Comparison of ENCODE assay signal across 11 mouse cellular contexts in genomic region chr11:96315344-96315681, GRCm38 (mm10). TPM values are rescaled to one million over a fixed set of nuclear protein-coding genes. Genes with fewer than 3 reads are reported as not detected.
DNase-seq lines count a peak whose midpoint lies in the region; ATAC-seq and TF ChIP-seq lines count a peak whose summit lies in the region.
"Had no signal": no experiment of that assay in that cellular context is flagged by ENCODE, and none has a peak within 500 bp of the region (broad histone marks: within the 10 kb centered on the region; RNA-seq: fewer than 3 reads in every experiment).

No protein-coding gene starts in this region.

- H3K27me3 ChIP-seq in kidney, postnatal 0 days (ENCODE audit: insufficient read depth, low read length) = no peaks in the 10 kb centered on the region
- H3K27me3 ChIP-seq in intestine, embryonic 16.5 days (replicated peaks; ENCODE audit: control insufficient read depth, insufficient read depth, low read length) = no peaks in the 10 kb centered on the region
- no peaks in the 10 kb centered on the region for H3K27me3 ChIP-seq in neural tube, embryonic 12.5 days (replicated peaks)

- H3K4me1 ChIP-seq in kidney, postnatal 0 days (replicated peaks; ENCODE audit: insufficient read depth, low read length) = peaks cover 19% of the 10 kb centered on the region; the same call in 1 of the 2 replicates
- H3K4me1 ChIP-seq in intestine, embryonic 16.5 days (ENCODE audit: control insufficient read depth, insufficient read depth, low read length) = peaks cover 19% of the 10 kb centered on the region
- peaks cover 58% of the 10 kb centered on the region for H3K4me1 ChIP-seq in neural tube, embryonic 12.5 days

- peak overlapping the region; percentile 96 for H3K4me2 ChIP-seq in kidney, postnatal 0 days (ENCODE audit: low read length)
- H3K4me2 ChIP-seq in intestine, embryonic 16.5 days (ENCODE audit: low read depth, low read length) = peak overlapping the region; percentile 79
- peak overlapping the region; percentile 100 for H3K4me2 ChIP-seq in neural tube, embryonic 12.5 days (replicated peaks)

- 0 out of 2 replicates have a peak, but pooled peaks cover 4% of the 10 kb centered on the region for H3K36me3 ChIP-seq in kidney, postnatal 0 days (ENCODE audit: insufficient read depth, low read length)
- no peaks in the 10 kb centered on the region for H3K36me3 ChIP-seq in intestine, embryonic 16.5 days (ENCODE audit: control insufficient read depth, insufficient read depth, low read length)
- H3K36me3 ChIP-seq in neural tube, embryonic 12.5 days = no peaks in the 10 kb centered on the region
- H3K36me3 ChIP-seq: midbrain, embryonic 10.5 days had no signal

- peak; percentile 46 for DNase-seq in adrenal gland, postnatal 14 days
- DNase-seq in adrenal gland, postnatal 4 days (ENCODE audit: low spot score in 2 of 2) = no peak
- DNase-seq in kidney, postnatal 0 days (ENCODE audit: low spot score) = no peak
- DNase-seq in kidney, adult 11 months = no peak
- no peak for DNase-seq in urinary bladder, postnatal 14 days (ENCODE audit: low spot score)
- no peak for DNase-seq in right cerebral cortex, postnatal 36 days (ENCODE audit: low spot score in 2 of 2)

- H3K9ac ChIP-seq in kidney, postnatal 0 days (ENCODE audit: low read depth, low read length) = peak overlapping the region; percentile 98
- peak overlapping the region; percentile 78 for H3K9ac ChIP-seq in intestine, embryonic 16.5 days (ENCODE audit: low read depth, low read length)
- peak overlapping the region; percentile 100 for H3K9ac ChIP-seq in neural tube, embryonic 12.5 days

- ATAC-seq in kidney, postnatal 0 days (replicated peaks; ENCODE audit: low FRiP score, low read depth) = no peak
- ATAC-seq in intestine, embryonic 16.5 days = no peak
- ATAC-seq in neural tube, embryonic 12.5 days (ENCODE audit: low FRiP score, low read depth) = no peak

- H3K9me3 ChIP-seq in kidney, postnatal 0 days (replicated peaks; ENCODE audit: low read length) = no peaks in the 10 kb centered on the region
- H3K9me3 ChIP-seq in intestine, embryonic 16.5 days (ENCODE audit: control insufficient read depth, low read length) = no peaks in the 10 kb centered on the region
- H3K9me3 ChIP-seq in neural tube, embryonic 12.5 days = no peaks in the 10 kb centered on the region
- H3K9me3 ChIP-seq: midbrain, embryonic 10.5 days had no signal

- H3K4me3 ChIP-seq in kidney, postnatal 0 days (replicated peaks; ENCODE audit: low read depth, low read length) = peak overlapping the region; percentile 83
- peak overlapping the region; percentile 49 for H3K4me3 ChIP-seq in intestine, embryonic 16.5 days (ENCODE audit: low read length)
- peak overlapping the region; percentile 99 for H3K4me3 ChIP-seq in neural tube, embryonic 12.5 days
- H3K4me3 ChIP-seq: layer of hippocampus, adult 2 months; midbrain, embryonic 10.5 days had no signal

- peak overlapping the region; percentile 99 for H3K27ac ChIP-seq in kidney, postnatal 0 days
- H3K27ac ChIP-seq in intestine, embryonic 16.5 days (ENCODE audit: low read length) = peak overlapping the region; percentile 93
- peak overlapping the region; percentile 100 for H3K27ac ChIP-seq in neural tube, embryonic 12.5 days
- H3K27ac ChIP-seq: layer of hippocampus, adult 2 months; midbrain, embryonic 10.5 days had no signal

- no peak for TF ChIP-seq CTCF in kidney, postnatal 0 days (IDR thresholded peaks at IDR 0.05; ENCODE audit: low read depth)

- WGBS in kidney, postnatal 0 days = 18% methylated on average over 5 of the region's 5 CpGs
- WGBS in intestine, embryonic 16.5 days = 20% methylated on average over 5 of the region's 5 CpGs
- 3% methylated on average over 5 of the region's 5 CpGs for WGBS in neural tube, embryonic 12.5 days

RNA-seq across cellular contexts. Expression of gene Hoxb4, which starts 2.8 kb away (rescaled TPM):
- total RNA-seq in adrenal gland, postnatal 14 days (2021) = 14.0 and 15.7 TPM in 2 replicates
- total RNA-seq in adrenal gland, postnatal 4 days (2021) = 10 to 100 TPM; 19.8 to 22.0 TPM
- polyA plus RNA-seq in kidney, postnatal 0 days (2015; fragmentation: Nextera tagmentation; extraction: Ambion mirVana) = 3.6 and 3.8 TPM in 2 replicates
- polyA plus RNA-seq in intestine, embryonic 16.5 days (2015; fragmentation: Nextera tagmentation; extraction: Ambion mirVana) = 1.8 and 2.0 TPM in 2 replicates
- 10.2 and 15.1 TPM in 2 replicates for polyA plus RNA-seq in neural tube, embryonic 12.5 days (2016; fragmentation: Nextera tagmentation; extraction: Ambion mirVana)
- total RNA-seq: layer of hippocampus, adult 2 months had no signal
- polyA plus RNA-seq: cortical plate, adult 2 months; midbrain, embryonic 10.5 days had no signal

RNA-seq across cellular contexts. Expression of gene Hoxb3, which starts 7.8 kb away (rescaled TPM):
- total RNA-seq in adrenal gland, postnatal 14 days (2021) = 17.1 and 26.0 TPM in 2 replicates
- total RNA-seq in adrenal gland, postnatal 4 days (2021) = 10 to 100 TPM; 40.5 to 44.5 TPM
- polyA plus RNA-seq in kidney, postnatal 0 days (2015; fragmentation: Nextera tagmentation; extraction: Ambion mirVana) = 3.9 and 4.2 TPM in 2 replicates
- polyA plus RNA-seq in intestine, embryonic 16.5 days (2015; fragmentation: Nextera tagmentation; extraction: Ambion mirVana) = 1.4 and 1.5 TPM in 2 replicates
- polyA plus RNA-seq in neural tube, embryonic 12.5 days (2016; fragmentation: Nextera tagmentation; extraction: Ambion mirVana) = 21.2 and 26.5 TPM in 2 replicates
- total RNA-seq: layer of hippocampus, adult 2 months had no signal
- polyA plus RNA-seq: cortical plate, adult 2 months; midbrain, embryonic 10.5 days had no signal

RNA-seq across cellular contexts. Expression of gene Hoxb5, which starts 12.2 kb away (rescaled TPM):
- total RNA-seq in adrenal gland, postnatal 14 days (2021) = 17.1 and 18.7 TPM in 2 replicates
- total RNA-seq in adrenal gland, postnatal 4 days (2021) = 10 to 100 TPM; 26.5 to 27.8 TPM
- 10.2 and 12.9 TPM in 2 replicates for polyA plus RNA-seq in kidney, postnatal 0 days (2015; fragmentation: Nextera tagmentation; extraction: Ambion mirVana)
- polyA plus RNA-seq in intestine, embryonic 16.5 days (2015; fragmentation: Nextera tagmentation; extraction: Ambion mirVana) = 26.4 and 28.7 TPM in 2 replicates
- polyA plus RNA-seq in neural tube, embryonic 12.5 days (2016; fragmentation: Nextera tagmentation; extraction: Ambion mirVana) = 79.2 and 94.7 TPM in 2 replicates
- total RNA-seq: layer of hippocampus, adult 2 months had no signal
- polyA plus RNA-seq: cortical plate, adult 2 months; midbrain, embryonic 10.5 days had no signal

RNA-seq across cellular contexts. Expression of gene Hoxb6, which starts 23.0 kb away (rescaled TPM):
- total RNA-seq in adrenal gland, postnatal 14 days (2021) = 35.7 and 39.8 TPM in 2 replicates
- total RNA-seq in adrenal gland, postnatal 4 days (2021) = 10 to 100 TPM; 43.6 to 47.9 TPM
- 45.0 and 47.8 TPM in 2 replicates for polyA plus RNA-seq in kidney, postnatal 0 days (2015; fragmentation: Nextera tagmentation; extraction: Ambion mirVana)
- 11.1 and 11.3 TPM in 2 replicates for polyA plus RNA-seq in intestine, embryonic 16.5 days (2015; fragmentation: Nextera tagmentation; extraction: Ambion mirVana)
- 145 and 151 TPM in 2 replicates for polyA plus RNA-seq in neural tube, embryonic 12.5 days (2016; fragmentation: Nextera tagmentation; extraction: Ambion mirVana)
- total RNA-seq: layer of hippocampus, adult 2 months had no signal
- polyA plus RNA-seq: cortical plate, adult 2 months; midbrain, embryonic 10.5 days had no signal

RNA-seq across cellular contexts. Expression of gene Hoxb7, which starts 28.9 kb away (rescaled TPM):
- total RNA-seq in adrenal gland, postnatal 14 days (2021) = 34.3 and 37.8 TPM in 2 replicates
- 10 to 100 TPM; 39.4 to 49.8 TPM for total RNA-seq in adrenal gland, postnatal 4 days (2021)
- 56.1 and 58.9 TPM in 2 replicates for polyA plus RNA-seq in kidney, postnatal 0 days (2015; fragmentation: Nextera tagmentation; extraction: Ambion mirVana)
- polyA plus RNA-seq in intestine, embryonic 16.5 days (2015; fragmentation: Nextera tagmentation; extraction: Ambion mirVana) = 10.0 and 11.3 TPM in 2 replicates
- 97.1 and 101 TPM in 2 replicates for polyA plus RNA-seq in neural tube, embryonic 12.5 days (2016; fragmentation: Nextera tagmentation; extraction: Ambion mirVana)
- total RNA-seq: layer of hippocampus, adult 2 months had no signal
- polyA plus RNA-seq: cortical plate, adult 2 months; midbrain, embryonic 10.5 days had no signal

Comparison
In these comparisons a context has a peak if more than half of its experiments do, and no peak if none do; other contexts are left out.
1. H3K4me3 ChIP-seq: peak in every context shown above with its lines; median percentile 99 in neural tube, embryonic 12.5 days; 83 in kidney, postnatal 0 days; 49 in intestine, embryonic 16.5 days.